Mouse (Mus musculus) neural tube, embryonic 10.5 days (tissue): Measurements from ENCODE around the gene Cenpa.
"Not testable (repeated sequence)": the region's sequence is repeated elsewhere in the genome, so short reads cannot be mapped to it uniquely, and the experiment has no call there.

ENCODE experiments used
- DNase-seq: peaks from one replicate; pipeline ENCODE4 v3.0.0-alpha.2; 2017; ENCODE audit warnings: low spot score; ENCODE audit errors: extremely low spot score

Cenpa gene

GRCm38 (mm10) chr5:30678722-30679296, 12.2 kb downstream of the Cenpa start:
- DNase-seq: no peak

GRCm38 (mm10) chr5:30679593-30679992, 13.0 kb downstream of the Cenpa start:
- no peak for DNase-seq

DNA sequence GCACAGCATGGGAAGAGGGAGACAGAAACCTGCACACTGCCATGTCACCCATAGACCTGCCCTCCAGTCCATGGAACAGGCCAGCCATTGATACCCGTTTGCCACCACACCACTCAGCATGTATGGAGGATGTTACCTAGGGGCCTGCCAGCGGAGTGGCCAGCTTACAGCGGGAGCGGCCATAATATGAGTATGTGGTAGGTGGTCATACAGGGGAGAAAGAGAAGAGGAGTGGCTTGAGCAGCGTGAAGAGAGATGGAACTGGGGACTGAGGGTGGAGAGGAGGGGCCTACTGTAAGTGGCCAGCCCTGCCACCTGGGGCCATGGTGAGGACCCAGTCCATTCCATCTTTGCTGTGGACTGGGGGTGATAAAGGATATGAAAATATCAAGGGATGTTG, 15.4 kb downstream of the Cenpa start:
- no peak for DNase-seq

DNA sequence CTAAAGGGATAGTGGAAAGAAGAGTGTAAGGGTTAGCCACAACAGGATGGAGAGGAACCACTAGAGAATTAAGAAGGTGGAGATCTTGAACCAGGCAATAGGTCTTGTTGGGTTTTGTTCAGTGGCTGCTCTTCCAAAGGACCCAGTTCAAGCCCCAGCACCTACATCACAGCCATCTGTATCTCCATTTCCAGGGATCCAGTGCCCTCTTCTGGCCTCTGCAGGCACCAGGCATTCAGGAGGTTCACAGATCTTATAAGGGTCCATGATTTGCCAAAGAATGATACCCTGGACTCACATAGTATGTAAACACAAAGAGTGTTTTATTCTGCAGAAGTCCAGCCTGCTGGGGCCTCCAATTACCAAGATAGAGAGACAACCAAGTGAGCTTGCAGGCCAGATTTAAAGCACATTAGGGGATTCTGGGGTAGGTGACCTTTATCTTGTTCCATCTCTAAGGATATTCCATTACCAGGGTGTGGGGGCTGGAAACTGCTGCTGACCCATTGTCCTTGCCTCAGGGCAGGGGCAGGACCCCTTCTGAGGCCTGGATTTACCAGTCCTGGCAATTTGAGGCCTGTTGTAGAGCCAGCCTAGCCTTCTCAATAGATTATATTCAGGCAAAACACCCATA, 16.5 kb downstream of the Cenpa start:
- no peak for DNase-seq

DNA sequence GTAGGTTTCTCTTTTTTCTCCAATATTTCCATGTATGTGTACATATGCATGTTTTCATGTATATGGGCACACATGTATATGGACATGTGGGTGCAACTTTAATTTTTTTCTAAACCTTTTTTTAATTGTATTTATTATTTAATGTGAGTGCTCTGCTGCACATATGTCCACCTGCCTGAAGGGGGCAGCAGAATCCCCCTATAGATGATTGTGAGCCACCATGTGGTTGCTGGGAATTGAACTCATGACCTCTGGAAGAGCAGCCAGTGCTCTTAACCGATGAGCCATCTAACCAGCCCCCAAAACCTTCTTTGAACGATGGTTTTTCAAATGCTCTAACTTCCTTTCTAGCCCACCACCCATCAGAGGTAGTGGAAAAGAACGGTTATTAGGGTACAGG, 17.4 kb downstream of the Cenpa start:
- no peak for DNase-seq

- no peak for DNase-seq
Observed at GRCm38 (mm10) chr5:30686781-30687180, 20.2 kb downstream of the Cenpa start.

DNA sequence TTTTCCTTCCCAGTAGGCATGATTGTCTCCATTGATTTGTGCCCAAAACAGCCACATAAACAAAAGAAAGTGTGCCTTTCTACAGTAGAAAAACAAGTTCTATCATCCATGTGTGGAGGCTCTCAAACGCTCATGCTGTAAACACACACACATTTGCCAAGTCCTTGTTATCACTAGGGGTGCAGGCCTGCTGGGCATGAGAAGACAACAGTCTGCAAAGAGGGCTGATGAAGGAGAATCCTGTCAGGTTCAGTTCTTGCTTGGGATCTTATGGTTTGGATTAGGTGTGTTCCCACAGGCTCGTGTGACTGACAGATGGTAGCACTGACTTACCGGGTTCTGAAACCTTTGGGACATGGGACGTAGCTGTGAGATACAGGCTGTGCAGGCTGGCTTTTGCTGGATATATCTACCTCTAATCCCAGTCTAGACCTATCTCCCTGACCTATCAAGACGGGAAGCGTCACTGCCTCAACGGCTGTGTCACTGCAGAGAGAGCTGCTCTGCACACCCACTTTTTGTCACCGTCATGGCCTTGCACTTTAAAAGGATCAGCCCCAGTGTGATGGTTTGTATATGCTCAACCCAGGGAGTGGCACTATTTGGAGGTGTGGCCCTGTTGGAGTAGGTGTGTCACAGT, 33.9 kb downstream of the Cenpa start:
- no peak for DNase-seq

DNA sequence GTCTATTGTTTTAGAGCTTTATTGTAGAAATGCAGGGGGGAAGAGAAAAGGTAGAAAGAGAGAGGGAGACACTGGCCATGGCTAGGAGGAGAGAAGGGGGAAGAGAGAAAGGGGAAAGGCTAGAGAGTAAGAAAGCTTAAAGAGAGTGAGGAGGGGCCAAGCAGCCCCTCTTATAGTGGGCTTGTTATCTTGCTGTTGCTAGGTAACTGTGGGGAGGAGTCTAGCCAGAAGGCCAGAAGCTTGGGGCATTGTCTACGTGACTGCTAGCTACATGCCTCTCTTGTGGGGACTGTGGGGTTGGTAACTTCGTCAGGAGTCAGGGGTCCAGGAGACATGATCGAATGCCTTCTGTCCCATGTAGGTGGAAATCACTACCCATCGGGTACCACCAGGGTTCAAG, 34.8 kb downstream of the Cenpa start:
- not testable (repeated sequence) for DNase-seq

DNA sequence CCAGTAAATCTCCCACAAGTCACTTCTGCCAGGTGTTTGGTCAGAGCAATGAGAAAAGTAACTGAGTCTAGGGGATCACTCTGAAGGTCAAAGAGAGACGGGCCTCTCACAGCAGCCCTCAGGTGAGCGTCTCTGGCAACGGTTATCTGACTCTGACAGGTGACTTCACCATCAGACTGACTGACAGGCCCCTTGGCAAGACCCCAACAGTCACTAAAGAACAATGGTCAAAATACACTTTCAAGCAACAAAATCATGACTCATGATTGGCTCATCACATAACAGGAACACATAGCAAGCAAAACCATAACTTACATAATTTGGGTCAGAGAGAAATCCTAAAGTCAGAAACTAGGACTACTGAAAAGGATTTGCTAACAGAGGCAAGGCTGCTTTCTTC, 35.3 kb downstream of the Cenpa start:
- no peak for DNase-seq

GRCm38 (mm10) chr5:30709744-30710383, 43.3 kb downstream of the Cenpa start:
- DNase-seq: peak; percentile 84

- DNase-seq: peak; percentile 24
Observed at GRCm38 (mm10) chr5:30710486-30710885, 43.9 kb downstream of the Cenpa start.

GRCm38 (mm10) chr5:30711147-30712001, 44.8 kb downstream of the Cenpa start, which contains the start of gene Dpysl5:
Gene Dpysl5, plus strand, starts transcription at chr5:30711564.
- DNase-seq: peak; percentile 90

DNA sequence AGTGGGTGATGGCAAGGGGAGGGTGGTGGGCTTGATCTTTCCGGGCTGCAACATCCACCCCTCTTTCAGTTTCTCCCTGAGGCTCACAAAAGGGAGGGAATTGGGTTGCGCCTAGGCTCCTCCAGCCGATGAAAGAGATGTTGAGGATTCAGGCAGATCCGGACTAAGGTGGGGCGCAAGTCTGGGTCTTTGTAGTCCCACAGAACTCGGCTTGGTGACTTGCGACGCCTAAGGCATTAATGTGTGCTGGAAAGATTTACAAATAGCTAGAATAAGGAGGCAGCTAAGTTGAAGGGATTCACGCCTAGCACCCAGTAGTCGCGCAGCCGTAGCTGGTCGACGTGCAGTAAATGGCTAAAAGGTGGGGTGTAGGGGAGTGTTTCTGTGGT, 45.4 kb downstream of the Cenpa start:
- DNase-seq: no peak

DNA sequence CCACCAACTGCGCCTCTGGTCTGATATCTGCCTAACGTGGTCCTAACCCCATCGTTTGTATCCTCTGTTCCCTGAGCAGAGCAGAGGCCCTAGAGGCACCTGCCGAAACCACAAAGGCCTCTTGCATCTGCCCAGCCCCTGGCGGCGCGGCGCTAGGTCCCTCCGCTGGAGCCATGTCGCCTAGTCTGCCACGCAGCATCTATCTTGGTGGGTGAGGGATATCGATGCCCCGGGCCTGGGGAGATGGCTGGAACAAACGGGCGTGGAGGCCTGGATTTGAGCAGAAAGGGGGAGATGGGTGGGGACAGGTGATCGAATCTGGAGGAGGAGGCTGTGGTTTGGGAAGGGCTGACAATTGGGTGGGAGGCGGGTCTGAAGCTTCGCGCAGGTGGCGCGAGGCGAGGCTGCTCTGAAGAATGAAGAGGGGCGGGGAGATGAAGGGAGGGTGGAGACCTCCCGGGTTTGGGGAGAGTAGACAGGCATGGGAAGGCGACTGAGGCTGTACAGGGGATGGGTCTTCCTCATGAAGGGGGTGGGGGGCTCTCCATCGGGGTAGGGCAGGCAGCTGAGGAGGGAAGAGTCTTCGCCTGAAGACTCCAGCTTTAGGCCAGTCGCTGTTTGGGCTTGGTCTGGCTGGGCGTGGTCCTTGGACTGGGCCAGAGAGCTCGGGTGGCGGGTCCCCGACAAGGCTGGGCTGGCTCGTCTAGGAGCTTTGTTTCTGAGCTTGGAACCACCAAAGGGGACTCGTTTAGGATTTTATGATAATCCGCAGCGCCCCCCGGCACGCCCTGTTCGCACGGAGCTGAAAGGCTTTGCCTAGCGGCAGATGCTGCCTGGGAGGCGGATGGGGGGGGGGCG, 46.1 kb downstream of the Cenpa start:
- peak; percentile 67 for DNase-seq

- DNase-seq: peak; percentile 63
Observed at GRCm38 (mm10) chr5:30713299-30713675, 46.7 kb downstream of the Cenpa start.

DNA sequence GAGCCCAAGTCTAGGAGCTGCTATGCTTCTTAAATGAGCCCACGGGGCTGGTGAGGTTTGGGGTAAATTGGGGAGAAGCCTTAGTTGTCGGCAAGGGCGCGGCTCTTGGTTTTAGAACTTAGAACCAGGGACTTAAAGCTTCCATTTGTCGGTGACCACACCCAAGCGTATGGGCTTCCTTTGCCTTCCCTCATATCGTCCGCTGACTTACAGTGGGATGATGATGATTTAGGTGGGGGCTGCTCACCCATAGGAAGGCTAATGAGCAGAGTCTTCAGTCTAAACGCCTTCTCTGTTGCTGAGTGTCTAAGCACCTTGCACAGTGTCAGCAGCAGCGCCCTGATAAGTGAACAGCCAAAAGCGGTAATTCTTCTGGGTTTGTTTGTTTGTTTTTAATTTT, 47.1 kb downstream of the Cenpa start:
- no peak for DNase-seq

DNA sequence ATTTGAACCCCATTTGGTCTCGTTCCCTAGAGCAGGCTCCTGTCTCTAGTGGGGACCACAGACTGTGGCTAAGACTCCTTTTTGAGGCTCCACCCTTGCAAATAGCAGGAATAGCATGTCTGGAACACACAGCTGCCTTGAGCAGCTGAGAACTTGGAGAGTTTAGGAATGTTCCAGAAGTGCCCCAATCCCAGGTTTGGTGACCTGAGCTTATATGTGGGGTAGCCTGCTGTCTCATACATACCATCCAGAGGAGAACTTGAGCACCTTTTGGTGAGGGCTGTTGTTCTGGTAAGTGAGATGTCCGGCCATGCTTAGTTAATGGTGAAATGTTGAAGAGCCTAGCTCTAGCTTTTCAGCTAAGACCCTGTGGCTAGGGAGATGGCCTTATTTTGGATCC, 49.7 kb downstream of the Cenpa start:
- no peak for DNase-seq

GRCm38 (mm10) chr5:30717506-30717905, 50.9 kb downstream of the Cenpa start:
- DNase-seq: no peak

GRCm38 (mm10) chr5:30717991-30718703, 51.6 kb downstream of the Cenpa start:
- DNase-seq: peak; percentile 39

DNA sequence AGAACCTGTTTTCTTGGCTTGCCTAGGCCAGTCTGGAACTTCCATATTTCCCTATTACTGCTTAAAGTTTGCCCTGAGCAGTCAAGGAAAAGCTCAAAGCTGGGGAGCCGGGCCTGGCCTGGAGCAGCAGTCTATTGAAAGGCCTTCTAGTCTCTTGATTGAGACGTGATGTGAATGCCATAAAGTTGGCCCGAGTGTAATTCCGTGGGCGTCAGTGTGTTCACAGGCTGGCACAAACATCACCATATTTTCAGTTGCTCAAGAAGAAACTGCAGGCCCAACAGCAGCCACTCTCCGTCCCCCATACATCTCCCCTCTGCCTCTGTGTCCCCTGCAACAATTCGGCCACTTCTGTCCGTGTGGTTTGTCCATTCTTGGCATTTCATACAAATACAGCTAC, 55.4 kb downstream of the Cenpa start:
- DNase-seq: no peak
